Mouse (Mus musculus) layer of hippocampus, postnatal 25 days (tissue): ENCODE results near the gene Hacl1. TPM values are rescaled to one million over a fixed set of nuclear protein-coding genes. Genes with fewer than 3 reads are reported as not detected.

ENCODE experiments used
- DNase-seq, 2 experiments: peaks; one replicate each; pipeline ENCODE4 v3.0.0; 2022; ENCODE audit warnings: mixed read lengths in 2 of 2, low spot score in 1 of 2; ENCODE audit errors: extremely low spot score in 1 of 2
- total RNA-seq, 2 experiments: library from RNA; stranded (reverse); gene quantifications; 2 replicates each; pipeline ENCODE4 v1.2.3; 2021

Gene Hacl1
- total RNA-seq, 2 experiments from 2014 or later = 7.6 to 9.3 TPM

- DNase-seq = no peak
Observed at GRCm38 (mm10) chr14:31663376-31664099, 22.5 kb upstream of the Hacl1 start.

DNA sequence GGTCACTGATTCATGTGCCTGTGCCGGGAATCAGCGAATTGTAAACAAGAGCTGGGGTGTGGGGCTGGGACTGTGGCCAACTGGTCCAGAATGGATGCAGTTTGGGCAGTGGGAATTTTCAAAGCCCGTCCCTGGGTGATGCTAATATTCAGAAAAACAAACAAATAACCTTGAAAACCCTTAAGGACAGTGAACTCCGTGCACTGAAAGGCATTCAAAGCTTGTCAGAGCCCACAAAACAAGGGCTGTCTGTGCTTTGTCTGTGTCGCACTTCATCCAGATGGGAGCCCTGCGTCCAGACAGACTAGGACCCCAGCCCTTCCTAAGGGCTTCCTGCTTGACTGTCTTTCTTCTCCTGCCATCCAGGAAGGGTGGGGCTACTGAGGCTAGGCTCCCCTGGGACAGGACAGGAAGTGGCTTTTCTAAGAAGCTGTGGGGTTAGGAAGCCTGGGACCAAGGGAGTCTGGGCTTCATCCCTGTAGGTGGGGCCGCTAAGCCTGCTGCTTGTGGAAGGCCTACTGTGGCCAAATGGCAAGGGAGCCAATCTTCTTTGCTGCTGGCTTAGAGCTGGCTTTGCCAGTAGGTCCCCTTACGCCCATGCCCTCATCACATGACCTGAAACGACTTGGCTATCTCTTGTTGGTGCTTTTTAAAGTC lies 21.6 kb upstream of the Hacl1 start:
- peak in 1 of 2 experiments; percentile 34 for DNase-seq

DNA sequence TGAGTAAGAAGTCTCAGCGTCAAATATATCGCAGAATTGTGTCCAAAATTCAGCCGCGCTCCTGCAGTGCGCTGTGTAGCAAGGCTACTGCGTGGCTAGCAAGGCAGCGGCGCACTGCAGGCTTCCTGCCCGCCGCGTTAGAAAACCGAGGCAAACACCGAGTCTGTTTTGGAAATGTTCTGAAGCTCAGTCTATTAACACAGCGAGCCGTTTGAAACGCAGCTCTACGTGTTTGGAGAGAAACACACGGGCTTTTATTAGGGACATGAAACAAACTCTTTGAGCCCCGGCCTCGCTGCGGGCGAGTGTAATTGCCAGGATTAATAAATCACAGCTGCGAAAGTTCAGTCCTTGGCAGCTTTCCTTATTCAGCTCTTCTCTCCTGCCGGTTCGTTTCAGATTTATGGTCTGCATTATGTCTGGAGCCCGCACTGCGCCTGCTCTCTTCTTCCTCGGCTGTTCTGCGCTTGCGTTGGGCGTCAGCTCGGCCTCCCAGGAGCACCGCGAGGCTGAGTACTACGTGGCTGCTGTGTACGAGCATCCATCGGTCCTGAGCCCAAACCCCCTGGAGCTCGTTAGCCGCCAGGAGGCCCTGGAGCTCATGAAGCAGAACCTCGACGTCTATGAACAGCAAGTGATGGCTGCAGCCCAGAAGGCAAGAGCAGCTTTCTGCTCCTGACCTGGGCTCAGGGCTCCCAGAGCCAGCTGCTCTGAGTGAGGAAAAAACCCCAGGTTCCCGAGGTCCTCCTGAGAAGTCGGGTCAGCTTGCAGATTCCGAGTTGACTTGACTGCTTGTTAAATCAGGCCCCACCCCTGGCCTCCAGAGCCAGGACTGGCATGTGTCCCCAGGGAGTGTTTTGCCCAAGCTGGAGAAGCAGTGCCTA lies 20.8 kb upstream of the Hacl1 start:
- DNase-seq = peak; percentile 75 to 78

GRCm38 (mm10) chr14:31660312-31661093 lies 19.4 kb upstream of the Hacl1 start:
- DNase-seq = no peak

- no peak for DNase-seq
Observed at GRCm38 (mm10) chr14:31659501-31660181, 18.6 kb upstream of the Hacl1 start.

GRCm38 (mm10) chr14:31658126-31658680 lies 17.1 kb upstream of the Hacl1 start:
- no peak for DNase-seq

GRCm38 (mm10) chr14:31656857-31657645 lies 16.0 kb upstream of the Hacl1 start:
- DNase-seq = peak; percentile 65 to 82

GRCm38 (mm10) chr14:31656386-31656785 lies 15.3 kb upstream of the Hacl1 start:
- no peak for DNase-seq

DNA sequence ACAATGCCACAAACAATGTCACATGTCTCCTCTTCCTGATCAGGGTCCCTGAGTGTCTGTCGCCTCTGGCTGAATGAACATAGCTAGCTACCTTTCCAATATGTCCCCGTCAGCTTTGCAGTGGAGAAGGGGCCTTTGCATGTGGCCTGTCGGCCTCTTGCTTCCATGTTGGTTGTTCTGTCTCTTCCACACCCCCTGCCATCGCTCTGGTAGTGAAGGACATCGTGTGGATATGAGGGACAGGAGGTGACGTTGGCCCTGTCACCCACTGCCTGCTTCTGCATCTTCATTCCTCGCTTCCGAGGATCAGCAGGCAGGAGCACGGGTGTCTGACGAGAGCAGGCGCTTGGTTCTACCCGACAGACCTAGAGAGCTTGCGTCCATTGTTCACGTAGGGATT lies 14.3 kb upstream of the Hacl1 start:
- DNase-seq = no peak

DNA sequence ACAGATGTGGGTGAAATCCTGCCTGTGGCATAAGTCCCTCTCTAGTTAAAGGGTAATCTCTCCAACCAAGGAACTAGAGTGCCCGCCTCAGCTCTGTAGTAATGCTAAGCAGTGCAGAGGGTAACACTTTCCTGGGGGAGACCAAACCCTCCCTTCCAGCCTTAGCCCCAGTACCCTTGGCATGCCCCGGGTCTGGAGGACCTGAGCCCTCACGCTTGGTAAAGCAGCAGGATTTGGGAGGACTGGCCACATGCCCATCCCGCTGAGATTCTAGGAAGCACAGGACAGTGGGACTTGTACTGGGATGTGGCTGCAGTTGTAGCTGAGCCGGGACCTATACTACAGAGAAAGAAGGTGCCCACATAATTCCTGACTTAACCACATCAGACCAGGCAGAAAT lies 13.7 kb upstream of the Hacl1 start:
- DNase-seq = no peak

GRCm38 (mm10) chr14:31653101-31653875 lies 12.2 kb upstream of the Hacl1 start:
- no peak for DNase-seq

- DNase-seq = no peak
Observed at GRCm38 (mm10) chr14:31652624-31653023, 11.5 kb upstream of the Hacl1 start.

- no peak for DNase-seq
Observed at GRCm38 (mm10) chr14:31652106-31652505, 11.0 kb upstream of the Hacl1 start.

- no peak for DNase-seq
Observed at GRCm38 (mm10) chr14:31651206-31651605, 10.1 kb upstream of the Hacl1 start.

- DNase-seq = no peak
Observed at GRCm38 (mm10) chr14:31650347-31650746, 9.3 kb upstream of the Hacl1 start.

- no peak for DNase-seq
Observed at GRCm38 (mm10) chr14:31647991-31648390, 6.9 kb upstream of the Hacl1 start.

DNA sequence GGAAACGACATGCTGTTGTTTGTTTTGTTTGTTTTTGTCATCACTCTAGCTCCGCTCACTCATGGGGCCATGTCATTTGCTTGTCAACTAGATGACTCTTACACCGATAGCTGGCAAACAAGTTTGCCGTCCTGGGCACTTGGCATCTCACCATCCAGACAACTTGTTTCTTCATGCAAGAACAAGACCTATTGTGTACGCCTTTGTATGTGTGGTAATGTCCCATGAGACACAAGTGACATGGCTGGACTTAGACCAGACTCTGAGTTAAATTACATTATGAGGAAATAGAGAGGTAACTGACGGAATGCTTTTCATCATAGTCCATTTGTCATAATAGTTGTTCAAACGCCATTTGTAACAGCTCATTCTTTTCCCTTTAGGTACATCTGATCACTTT lies 4.8 kb upstream of the Hacl1 start:
- DNase-seq = no peak
